Mouse (Mus musculus) gastrocnemius, adult 18-20 months (tissue): ENCODE data around the gene Hist1h2bf. TPM values are rescaled to one million over a fixed set of nuclear protein-coding genes. Genes with fewer than 3 reads are reported as not detected.
"Not testable (repeated sequence)": the region's sequence is repeated elsewhere in the genome, so short reads cannot be mapped to it uniquely, and the experiment has no call there.

Experiments used
- DNase-seq: peaks from one replicate; pipeline ENCODE4 v3.0.0; 2021; ENCODE audit warnings: low spot score
- total RNA-seq, 2 experiments: library from RNA; stranded (reverse); gene quantifications; 2 replicates each; pipeline ENCODE4 v1.2.3; 2021

Gene Hist1h2bf
- total RNA-seq, 2 experiments from 2014 or later, result 1.3 to 5.3 TPM

DNA sequence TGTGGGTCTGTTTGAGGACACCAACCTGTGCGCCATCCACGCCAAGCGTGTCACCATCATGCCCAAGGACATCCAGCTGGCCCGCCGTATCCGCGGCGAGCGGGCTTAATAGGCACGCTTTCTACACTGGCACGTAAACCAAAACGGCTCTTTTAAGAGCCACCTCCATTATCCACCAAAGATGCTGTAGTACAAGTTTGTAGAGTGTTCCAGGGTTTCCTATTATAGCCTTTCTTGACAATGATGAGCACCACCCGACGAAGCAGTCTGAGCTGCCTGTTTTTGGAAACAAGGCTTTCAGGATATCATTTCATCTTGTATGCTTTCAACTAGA is 29.2 kb downstream of the Hist1h2bf start:
- DNase-seq, result not testable (repeated sequence)

DNA sequence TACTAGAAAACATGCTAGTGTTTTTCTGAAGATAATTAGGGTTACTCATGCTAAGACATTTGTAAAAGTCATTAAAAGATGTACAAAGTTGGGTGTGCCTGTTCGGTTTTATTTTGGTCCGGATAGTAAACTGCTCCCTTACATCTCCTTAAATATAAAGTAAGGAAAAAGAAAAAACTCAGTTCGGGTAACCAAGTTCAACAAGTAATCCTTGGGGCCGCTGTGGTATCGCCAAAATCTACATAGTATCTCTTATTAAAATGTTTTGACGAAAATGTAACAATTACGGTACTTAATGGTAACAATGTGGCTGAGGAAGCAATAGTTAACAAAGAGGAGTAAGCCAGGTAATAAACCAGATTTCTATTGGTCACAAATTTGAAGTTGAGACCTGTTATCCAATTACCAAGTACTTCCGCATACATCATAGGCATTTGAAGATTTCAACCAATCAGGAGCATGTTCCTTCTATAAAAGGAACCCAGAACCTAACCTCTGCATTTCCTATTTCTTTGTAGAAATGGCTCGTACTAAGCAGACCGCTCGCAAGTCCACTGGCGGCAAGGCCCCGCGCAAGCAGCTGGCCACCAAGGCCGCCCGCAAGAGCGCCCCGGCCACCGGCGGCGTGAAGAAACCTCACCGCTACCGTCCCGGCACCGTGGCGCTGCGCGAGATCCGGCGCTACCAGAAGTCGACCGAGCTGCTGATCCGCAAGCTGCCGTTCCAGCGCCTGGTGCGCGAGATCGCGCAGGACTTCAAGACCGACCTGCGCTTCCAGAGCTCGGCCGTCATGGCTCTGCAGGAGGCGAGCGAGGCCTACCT is 29.8 kb downstream of the Hist1h2bf start, which contains the start of gene Hist1h3f:
Hist1h3f (plus strand) TSS at position 88 of the 822 bp plus-strand sequence.
- DNase-seq, result peak; percentile 80

DNA sequence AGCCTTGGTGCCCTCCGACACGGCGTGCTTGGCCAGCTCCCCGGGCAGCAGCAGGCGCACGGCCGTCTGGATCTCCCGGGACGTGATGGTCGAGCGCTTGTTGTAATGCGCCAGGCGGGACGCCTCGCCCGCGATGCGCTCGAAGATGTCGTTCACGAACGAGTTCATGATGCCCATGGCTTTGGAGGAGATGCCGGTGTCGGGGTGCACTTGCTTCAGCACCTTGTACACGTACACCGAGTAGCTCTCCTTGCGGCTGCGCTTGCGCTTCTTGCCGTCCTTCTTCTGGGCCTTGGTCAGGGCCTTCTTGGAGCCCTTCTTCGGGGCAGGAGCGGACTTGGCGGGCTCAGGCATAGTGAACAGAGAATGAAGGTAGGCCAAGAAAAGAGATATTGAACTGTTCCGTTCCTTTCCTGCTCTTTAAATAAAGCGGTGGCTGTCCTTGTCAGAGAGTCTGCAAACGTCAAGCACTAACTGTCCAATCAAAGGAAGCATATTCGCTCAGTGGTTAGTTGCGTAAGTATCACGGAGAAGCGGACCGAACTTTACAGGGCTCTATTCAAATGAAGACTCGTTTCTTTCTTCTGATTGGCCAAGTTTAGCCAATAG is 30.9 kb downstream of the Hist1h2bf start, which contains the start of gene Hist1h2bh:
Hist1h2bh (minus strand) TSS at position 394 of the 609 bp plus-strand sequence.
- peak; percentile 75 for DNase-seq

DNA sequence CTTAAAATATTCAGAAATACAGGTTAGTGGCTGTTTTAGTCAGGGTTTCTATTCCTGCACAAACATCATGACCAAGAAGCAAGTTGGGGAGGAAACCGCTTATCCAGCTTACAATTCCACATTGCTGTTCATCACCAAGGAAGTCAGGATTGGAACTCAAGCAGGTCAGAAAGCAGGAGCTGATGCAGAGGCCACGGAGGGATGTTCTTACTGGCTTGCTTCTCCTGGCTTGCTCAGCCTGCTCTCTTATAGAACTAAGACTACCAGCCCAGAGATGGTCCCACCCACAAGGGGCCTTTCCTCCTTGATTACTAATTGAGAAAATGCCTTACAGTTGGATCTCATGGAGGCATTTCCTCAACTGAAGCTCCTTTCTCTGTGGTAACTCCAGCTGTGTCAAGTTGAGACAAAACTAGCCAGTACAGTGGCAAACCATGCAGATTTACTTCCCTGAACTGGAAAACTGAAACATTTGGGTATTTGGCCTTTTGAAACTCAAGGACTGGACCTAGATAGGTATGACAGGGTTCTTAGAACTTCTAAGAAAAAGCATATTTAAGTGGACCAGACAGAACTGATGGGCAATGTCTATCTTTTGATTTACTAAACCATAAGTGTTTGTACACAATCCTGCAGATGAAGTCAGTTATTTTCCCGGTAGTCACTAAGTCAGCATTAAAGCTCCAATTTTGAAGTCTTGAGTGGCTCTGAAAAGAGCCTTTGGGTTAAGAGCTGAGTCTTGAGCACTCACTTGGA is 31.6 kb downstream of the Hist1h2bf start:
- not testable (repeated sequence) for DNase-seq

DNA sequence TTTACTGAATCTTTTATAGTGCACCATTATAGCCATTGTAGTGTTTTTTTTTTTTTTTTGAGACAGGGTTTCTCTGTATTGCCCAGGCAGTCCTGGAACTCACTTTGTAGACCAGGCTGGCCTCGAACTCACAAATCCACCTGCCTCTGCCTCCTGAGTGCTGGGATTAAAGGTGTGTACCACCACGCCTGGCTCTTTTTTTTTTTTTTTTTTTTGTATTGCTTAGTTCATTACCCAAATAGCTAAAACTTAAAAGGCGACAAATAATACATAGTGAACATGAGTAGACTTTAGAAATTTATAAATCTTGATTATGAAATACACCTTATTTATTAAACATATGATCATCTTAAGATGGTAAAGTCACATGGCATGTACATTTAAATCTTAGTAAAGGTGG is 32.5 kb downstream of the Hist1h2bf start:
- no peak for DNase-seq

DNA sequence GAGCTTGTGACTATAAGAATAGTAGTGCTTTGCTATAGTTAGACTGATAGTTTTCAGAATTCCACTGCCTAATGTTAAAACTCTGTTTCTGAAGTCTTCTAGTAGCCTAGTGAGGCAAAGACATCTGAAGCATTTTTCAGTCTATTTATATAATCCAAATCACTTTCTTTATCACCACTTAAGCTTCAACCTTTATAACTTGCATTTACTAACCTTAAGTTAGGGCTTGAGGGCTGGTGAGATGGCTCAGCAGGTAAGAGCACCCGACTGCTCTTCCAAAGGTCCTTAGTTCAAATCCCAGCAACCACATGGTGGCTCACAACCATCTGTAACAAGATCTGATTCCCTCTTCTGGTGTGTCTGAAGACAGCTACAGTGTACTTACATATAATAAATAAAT is 34.2 kb downstream of the Hist1h2bf start:
- DNase-seq, result not testable (repeated sequence)

DNA sequence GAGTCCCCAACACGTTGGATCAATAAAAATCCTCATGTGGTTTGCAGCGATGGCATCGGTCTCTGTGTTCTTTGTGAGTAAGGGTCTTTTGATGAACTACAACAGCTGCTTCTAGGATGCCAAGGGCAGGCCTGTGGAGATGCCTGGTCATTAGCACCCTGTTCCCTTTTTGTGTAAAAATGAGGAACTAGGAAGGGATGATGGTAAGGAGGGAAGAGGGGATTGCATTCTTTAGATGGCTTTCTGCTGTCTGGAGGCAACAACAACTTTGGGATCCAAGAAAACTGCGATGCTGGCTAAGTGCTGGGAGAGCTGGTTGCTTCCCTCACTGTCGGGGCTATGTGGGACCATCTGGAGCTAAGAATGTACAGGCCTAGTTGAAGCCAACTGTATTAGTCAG is 35.7 kb downstream of the Hist1h2bf start:
- no peak for DNase-seq

DNA sequence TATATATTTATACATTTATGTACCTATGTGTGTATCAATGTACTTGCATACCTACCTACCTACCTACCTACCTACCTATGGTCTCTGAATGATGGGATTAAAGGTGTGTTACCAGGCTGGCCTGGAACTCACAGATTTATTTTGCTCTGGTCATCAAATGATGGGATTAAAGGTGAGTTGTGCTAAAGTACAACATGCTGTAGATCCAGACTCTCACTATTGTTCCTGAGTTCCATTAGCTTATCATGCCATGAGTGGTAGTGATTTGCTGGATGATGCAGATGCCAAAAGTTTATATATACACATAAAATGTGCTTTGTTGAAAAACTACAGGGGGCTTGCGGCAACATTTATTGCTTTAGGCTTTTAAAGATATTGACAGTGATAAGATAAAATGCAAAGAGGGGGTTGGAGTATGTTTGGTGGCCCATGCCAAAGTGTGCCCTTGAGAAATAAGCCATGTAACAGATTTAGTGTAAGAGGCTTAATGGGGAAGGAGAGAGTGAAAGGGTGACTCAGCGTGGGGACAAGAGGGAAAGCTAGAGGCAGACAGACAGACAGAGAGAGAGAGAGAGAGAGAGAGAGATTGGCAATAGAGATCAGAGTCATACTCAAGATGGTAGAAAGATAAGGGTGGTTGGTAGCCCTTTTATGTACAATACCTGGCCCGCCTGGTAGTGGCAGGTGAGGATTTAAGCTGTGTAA is 36.8 kb downstream of the Hist1h2bf start:
- DNase-seq, result no peak

DNA sequence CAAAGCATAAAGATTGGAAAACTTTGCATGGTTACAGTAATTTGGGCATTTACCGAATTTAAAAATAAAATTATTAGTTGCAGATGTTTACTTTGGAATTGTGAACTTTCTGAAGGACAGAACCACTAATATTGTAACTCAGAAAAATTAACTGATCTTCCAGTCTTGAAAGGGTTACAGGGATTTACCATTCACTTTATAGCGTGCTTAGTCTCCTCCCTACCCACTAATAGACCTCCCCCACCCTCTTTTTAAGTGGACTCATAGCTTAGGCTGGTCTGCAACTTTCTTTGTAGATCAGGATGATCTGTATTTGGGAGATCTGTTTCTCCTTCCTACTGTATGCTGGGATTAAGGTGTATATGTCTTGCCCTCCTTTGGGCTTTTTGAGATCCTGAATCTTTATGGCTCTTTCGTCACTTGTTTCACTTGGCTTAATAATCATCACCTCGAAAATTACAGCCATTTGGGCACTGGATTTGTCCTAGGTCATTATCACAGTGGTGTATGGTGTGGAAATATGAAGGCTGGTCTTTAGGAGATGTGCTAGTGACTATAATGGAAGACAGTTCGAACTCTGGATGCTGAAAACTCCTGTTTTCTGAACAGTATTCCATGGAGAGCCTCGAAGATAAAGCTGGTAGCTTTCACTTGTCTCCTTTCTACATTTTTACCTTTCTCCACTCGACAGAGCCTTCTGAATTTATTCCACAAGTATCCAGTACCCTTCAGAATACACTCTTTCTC is 37.7 kb downstream of the Hist1h2bf start:
- DNase-seq, result no peak

DNA sequence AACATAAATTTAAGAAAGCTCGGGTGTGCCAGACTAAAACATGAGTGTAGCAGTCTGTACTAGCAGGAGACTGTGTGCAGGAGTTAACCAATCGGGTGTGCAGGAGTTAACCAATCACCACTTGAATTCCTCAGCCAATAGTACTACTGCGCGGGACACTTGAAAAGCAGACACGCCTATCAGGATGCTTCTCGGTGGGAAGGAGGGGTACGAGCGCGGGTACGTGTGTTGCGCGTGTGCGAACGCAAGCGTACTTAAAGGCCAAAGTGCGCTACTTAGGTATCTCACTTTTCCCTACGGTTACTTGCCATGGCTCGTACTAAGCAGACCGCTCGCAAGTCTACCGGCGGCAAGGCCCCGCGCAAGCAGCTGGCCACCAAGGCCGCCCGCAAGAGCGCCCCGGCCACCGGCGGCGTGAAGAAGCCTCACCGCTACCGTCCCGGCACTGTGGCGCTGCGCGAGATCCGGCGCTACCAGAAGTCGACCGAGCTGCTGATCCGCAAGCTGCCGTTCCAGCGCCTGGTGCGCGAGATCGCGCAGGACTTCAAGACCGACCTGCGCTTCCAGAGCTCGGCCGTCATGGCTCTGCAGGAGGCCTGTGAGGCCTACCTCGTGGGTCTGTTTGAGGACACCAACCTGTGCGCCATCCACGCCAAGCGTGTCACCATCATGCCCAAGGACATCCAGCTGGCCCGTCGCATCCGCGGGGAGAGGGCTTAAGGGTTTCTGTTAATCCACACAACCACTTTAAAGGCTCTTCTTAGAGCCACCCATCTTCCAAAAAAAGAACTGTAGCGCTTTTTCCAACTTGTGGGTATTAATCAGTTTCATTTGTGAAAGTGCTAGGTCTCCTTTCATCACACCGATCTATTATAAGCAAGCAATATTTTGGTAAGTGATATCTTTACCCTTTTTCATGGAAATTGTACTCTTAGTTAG is 38.6 kb downstream of the Hist1h2bf start, which contains the start of gene Hist1h3g:
Hist1h3g (plus strand) TSS at position 286 of the 939 bp plus-strand sequence.
- DNase-seq, result peak; percentile 79

DNA sequence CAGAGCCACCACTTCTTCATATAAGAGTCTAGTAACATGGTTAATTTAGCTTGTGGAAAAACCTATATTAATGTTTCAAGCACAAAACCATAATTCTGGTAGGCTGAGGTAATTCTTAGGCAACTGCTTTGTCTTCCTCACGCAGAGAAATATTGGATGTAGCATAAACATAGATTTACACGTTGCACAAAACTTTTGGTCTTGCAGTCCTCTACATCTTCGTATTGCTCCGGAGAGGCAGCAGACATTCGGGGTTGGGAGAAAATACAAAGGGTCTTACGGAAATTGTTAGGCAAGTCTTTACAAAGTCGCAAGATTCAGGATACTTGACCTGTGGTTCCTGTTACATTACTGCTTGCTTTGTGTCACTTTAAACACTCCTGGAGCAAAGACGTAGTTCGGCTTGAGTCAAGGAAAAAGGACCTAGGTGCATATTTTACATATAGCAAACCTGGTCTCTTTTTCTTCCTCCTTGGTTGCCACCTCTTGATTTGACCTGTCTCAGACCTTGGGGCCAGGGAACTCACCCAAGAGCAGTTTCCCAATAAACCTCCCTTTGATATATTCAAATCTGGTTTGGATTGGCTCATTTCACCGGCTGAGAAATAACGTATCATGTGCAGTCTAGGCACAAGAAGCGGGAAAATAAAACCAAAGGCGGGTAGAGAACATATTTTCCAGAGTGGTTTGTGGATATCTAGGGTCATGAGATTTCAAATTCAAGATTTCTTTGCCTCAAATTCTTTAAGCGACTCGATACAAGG is 39.4 kb downstream of the Hist1h2bf start:
- no peak for DNase-seq

DNA sequence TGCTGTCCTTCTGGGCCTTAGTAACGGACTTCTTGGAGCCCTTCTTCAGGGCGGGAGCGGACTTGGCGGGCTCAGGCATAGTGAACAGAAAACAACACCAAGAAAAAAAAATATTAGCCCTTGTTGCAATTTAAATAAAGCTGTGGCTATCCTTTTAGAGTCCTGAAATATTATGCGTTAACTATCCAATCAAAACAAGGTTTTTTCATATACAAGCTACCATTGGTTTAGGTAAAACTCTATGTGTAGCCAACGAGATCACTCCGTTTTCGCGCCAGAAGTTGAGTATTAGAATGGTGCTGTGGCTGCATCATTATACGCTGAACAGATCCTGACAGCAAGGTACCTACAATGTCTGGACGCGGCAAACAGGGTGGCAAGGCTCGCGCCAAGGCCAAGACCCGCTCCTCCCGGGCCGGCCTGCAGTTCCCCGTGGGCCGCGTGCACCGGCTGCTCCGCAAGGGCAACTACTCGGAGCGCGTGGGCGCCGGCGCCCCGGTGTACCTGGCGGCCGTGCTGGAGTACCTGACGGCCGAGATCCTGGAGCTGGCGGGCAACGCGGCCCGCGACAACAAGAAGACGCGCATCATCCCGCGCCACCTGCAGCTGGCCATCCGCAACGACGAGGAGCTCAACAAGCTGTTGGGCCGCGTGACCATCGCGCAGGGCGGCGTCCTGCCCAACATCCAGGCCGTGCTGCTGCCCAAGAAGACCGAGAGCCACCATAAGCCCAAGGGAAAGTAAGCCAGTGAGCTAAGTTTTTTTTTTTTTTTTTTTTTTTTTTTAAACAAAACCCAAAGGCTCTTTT is 40.2 kb downstream of the Hist1h2bf start, which contains the start of gene Hist1h2af:
Hist1h2af (plus strand) TSS at position 347 of the 808 bp plus-strand sequence.
- not testable (repeated sequence) for DNase-seq

DNA sequence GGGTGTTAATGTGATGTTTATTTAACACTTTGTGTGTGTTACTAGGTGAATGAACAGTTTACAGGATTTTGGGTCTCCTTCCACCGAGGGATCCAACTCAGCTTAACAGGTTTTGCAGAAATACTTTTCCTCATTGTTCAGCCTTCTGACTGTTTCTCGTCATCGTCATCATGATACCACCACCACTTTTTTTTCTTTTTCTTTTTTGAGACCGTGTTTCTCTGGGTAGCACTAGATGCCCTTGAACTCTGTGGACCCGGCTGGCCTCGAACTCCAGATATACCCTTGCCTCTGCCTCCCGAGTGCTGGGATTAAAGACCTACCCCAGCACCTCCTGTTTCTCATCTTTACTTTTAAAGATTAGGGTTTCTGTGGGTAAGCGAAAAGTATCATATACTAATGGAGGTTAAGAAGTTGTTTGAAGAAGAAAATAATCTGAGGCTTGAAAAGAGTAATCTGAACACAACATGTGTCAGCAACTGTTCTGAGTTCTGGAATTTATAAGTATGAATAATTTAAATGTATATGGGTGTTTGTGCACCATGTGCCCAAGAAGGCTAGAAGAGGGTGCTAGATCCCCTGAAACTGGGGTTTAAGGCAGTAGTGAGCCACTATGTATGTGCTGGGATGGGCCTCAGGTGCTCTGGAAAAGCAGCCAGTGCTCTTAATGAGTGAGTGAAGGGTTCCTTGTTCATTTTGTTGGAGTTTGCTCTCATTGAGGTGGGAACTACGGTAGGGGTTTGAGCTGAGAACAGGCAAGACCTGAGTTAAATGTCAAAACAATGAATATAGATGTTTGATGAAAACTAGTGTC is 41.5 kb downstream of the Hist1h2bf start:
- no peak for DNase-seq

DNA sequence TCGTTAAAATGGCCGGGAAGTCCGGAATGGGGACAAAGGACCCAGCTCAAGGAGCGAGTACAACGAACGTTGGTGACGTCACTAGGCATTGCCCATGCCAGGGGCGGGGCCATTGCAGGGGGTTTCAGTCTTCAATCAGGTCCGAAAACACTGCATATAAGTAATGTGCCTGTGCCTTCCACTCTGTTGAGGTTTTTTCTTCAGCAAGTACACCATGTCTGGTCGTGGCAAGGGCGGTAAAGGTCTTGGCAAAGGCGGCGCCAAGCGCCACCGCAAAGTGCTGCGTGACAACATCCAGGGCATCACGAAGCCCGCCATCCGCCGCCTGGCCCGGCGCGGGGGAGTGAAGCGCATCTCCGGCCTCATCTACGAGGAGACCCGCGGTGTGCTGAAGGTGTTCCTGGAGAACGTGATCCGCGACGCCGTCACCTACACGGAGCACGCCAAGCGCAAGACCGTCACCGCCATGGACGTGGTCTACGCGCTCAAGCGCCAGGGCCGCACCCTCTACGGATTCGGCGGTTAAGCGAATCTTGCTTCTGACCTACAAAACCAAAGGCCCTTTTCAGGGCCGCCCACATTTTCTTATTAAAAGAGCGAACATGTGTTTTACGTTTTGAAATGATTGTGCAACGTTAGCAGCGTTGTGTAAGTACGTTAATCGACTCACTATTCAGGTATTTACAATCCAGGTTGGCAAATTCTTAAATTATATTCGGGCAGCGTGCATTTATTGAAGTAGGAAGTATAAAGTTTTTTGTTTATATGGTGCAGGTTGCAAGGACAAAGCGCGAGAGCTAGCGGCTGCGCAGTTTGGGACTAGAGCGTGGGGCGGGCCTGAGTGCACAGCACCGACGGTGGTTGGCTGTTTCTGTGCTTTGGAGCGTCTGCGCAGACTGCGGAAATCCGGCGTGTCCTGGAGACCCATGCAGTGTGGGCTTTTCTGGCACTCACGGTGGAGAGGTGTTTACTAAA is 42.8 kb downstream of the Hist1h2bf start, which contains the start of gene Hist1h4h:
Hist1h4h (plus strand) TSS at position 150 of the 975 bp plus-strand sequence.
- peak; percentile 97 for DNase-seq

DNA sequence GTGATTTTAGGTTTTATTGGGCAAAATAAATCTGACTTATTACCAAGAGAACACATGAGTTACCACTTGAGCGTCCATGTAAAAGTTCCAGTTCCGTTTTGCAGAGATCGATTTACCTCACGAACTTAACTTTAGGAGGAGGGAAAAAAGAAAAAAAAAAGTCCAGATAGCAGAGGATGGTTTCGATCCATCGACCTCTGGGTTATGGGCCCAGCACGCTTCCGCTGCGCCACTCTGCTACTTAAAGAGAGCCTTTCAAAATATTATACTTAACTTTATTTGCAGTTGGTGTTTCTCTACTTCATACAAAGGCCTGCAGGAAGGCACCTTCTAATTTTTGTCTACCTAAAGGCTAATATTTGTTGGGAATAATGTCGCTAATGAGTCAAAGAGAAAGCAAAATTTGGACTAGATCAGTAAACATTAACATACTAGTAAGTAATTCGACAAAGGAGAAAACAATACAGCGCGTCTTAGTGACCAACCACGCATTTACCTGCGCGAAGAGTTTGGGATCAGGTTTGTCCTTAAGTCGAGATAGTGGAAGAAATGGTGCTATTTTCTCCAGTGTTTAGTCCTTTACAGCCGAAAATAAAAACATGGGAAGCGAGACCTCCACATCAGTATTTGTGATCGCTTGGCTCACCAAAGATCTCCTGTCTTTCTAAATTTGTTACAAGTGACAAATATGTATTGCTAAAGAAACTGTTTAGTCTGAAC is 43.7 kb downstream of the Hist1h2bf start:
- peak; percentile 78 for DNase-seq
